Mouse (Mus musculus) liver, embryonic 14.5 days (tissue): ENCODE measurements around the gene Acsbg1. TPM values are rescaled to one million over a fixed set of nuclear protein-coding genes. Genes with fewer than 3 reads are reported as not detected.

Experiments
- ATAC-seq: fragments of 200-750 bp; cut with Nextera tagmentation; 2 replicates; pipeline ENCODE4 v1.8.0; 2017; ENCODE audit warnings: moderate number of reproducible peaks, mild to moderate bottlenecking, moderate library complexity; ENCODE audit not compliant: insufficient read depth
- DNase-seq, 3 experiments: peaks; one replicate each; pipeline ENCODE4 v3.0.0-alpha.2; 2012 to 2013; ENCODE audit warnings: low read depth in 3 of 3, low spot score in 3 of 3
- H3K27ac ChIP-seq: fragments of 300-500 bp; sonication (generic); 2 replicates; pipeline ENCODE4 v1.5.1; 2014; ENCODE audit warnings: moderate library complexity, mild to moderate bottlenecking, control low read depth, inconsistent platforms
- H3K27me3 ChIP-seq: fragments of 300-500 bp; sonication (generic); 2 replicates; pipeline ENCODE4 v1.6.1; 2014; ENCODE audit warnings: mild to moderate bottlenecking, low read length, moderate library complexity; ENCODE audit not compliant: control insufficient read depth, insufficient read depth
- H3K36me3 ChIP-seq: fragments of 300-500 bp; sonication (generic); replicated peaks from 2 replicates; pipeline ENCODE4 v1.6.1; 2014; ENCODE audit warnings: low read depth; ENCODE audit not compliant: control insufficient read depth, insufficient read depth
- H3K4me1 ChIP-seq, 2 experiments: fragments of 200-500 bp in 1 of 2; fragments of 300-500 bp in 1 of 2; sonication (generic) in 1 of 2; replicated peaks; 2 replicates each; pipeline ENCODE4 v1.6.1; 2012 to 2014; ENCODE audit warnings: antibody characterized with exemption in 1 of 2, inconsistent platforms in 1 of 2, low read length in 1 of 2; ENCODE audit not compliant: control insufficient read depth in 2 of 2, insufficient read depth in 2 of 2
- H3K4me2 ChIP-seq: fragments of 300-500 bp; sonication (generic); 2 replicates; pipeline ENCODE4 v1.6.1; 2014; ENCODE audit warnings: low read depth, mild to moderate bottlenecking, control low read depth, moderate library complexity
- H3K4me3 ChIP-seq, 2 experiments: fragments of 200-500 bp in 1 of 2; fragments of 300-500 bp in 1 of 2; sonication (generic) in 1 of 2; 2 replicates each; pipeline ENCODE4 v1.5.1; 2012 to 2014; ENCODE audit warnings: low read depth in 2 of 2, low read length in 2 of 2, mild to moderate bottlenecking in 2 of 2, control low read depth in 1 of 2, inconsistent platforms in 1 of 2, moderate library complexity in 1 of 2; ENCODE audit not compliant: insufficient read depth in 1 of 2
- H3K9ac ChIP-seq: fragments of 300-500 bp; sonication (generic); replicated peaks from 2 replicates; pipeline ENCODE4 v1.6.1; 2014; ENCODE audit warnings: mild to moderate bottlenecking, control low read depth, moderate library complexity
- H3K9me3 ChIP-seq: fragments of 300-500 bp; sonication (generic); 2 replicates; pipeline ENCODE4 v1.6.1; 2016; ENCODE audit warnings: low read length, mixed read lengths; ENCODE audit not compliant: control insufficient read depth
- CTCF ChIP-seq: IDR thresholded peaks from 2 replicates; pipeline ENCODE4 v1.5.1; 2016; ENCODE audit warnings: antibody characterized with exemption, low read depth, control low read depth
- EP300 ChIP-seq: IDR thresholded peaks from 2 replicates; pipeline ENCODE4 v1.6.1; 2016; ENCODE audit warnings: antibody characterized with exemption, low read depth
- WGBS: fragments of 180-500 bp; shearing (Covaris S2); extraction: QIAGEN DNeasy Blood & Tissue Kit; methylation state at CpG from one replicate; pipeline ENCODE4 v1.1.7; 2014; ENCODE audit not compliant: insufficient replicate concordance; 5-methylcytosine and 5-hydroxymethylcytosine counted together
- polyA plus RNA-seq, 2 experiments: library from polyadenylated mRNA; depleted of rRNA in 1 of 2; stranded (reverse) in 1 of 2; unstranded in 1 of 2; fragments of >200 nt; fragmentation: Nextera tagmentation in 1 of 2; extraction: Ambion mirVana in 1 of 2; gene quantifications; 2 replicates each; pipeline versions ENCODE4 v1.2.1 to v1.2.3; 2012 to 2014

Gene Acsbg1
- polyA plus RNA-seq, 2 experiments: 0.04 to 0.13 TPM

GRCm38 (mm10) chr9:54687246-54688236 is 25.9 kb upstream of the Acsbg1 start:
- no peak overlapping the region for H3K27ac ChIP-seq
- H3K27me3 ChIP-seq: no peaks in the 10 kb centered on the region; the same call in 1 of the 2 replicates
- 66% methylated on average over 14 of the region's 14 CpGs for whole genome bisulfite sequencing
- H3K36me3 ChIP-seq: no peaks in the 10 kb centered on the region
- no peak overlapping the region for H3K4me2 ChIP-seq
- no peak overlapping the region for H3K4me3 ChIP-seq
- H3K4me1 ChIP-seq: peaks cover 0 to 5% of the 10 kb centered on the region in 2 experiments; a peak in 2 of 4 replicates
- H3K9ac ChIP-seq: no peak overlapping the region
- no peak for DNase-seq
- TF ChIP-seq CTCF (no peak), EP300 (no peak)
- H3K9me3 ChIP-seq: no peaks in the 10 kb centered on the region
- ATAC-seq: no peak

GRCm38 (mm10) chr9:54683814-54684605 is 22.3 kb upstream of the Acsbg1 start:
- ATAC-seq (no peak), DNase-seq (no peak)
- H3K27me3 ChIP-seq: no peaks in the 10 kb centered on the region; the same call in 1 of the 2 replicates
- H3K4me1 ChIP-seq: no peaks in the 10 kb centered on the region
- no peak overlapping the region for H3K4me2 ChIP-seq
- 52% methylated on average over 7 of the region's 7 CpGs for WGBS
- TF ChIP-seq EP300 (no peak), CTCF (no peak)
- H3K27ac ChIP-seq: no peak overlapping the region
- no peak overlapping the region for H3K9ac ChIP-seq
- H3K9me3 ChIP-seq: no peaks in the 10 kb centered on the region
- no peaks in the 10 kb centered on the region for H3K36me3 ChIP-seq
- H3K4me3 ChIP-seq: no peak overlapping the region

DNA sequence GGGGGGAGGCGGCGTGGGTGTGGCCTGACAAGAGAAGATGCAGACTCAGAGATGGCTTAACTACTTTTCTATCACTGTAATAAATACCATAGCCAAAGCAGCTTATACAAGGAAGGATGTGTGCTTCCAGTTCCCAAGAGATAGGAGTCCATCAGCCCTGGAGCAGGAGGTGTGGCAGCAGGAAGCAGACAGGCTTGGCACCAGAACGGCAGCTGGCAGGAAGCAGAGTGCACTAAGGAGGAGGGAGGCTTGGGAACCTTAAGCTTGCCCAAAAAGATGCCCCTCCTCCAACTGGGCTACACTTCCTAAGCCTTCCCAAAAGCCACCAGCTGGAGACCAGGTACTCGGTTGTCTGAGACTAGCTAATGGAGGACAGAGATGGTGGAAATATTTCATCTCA is 21.2 kb upstream of the Acsbg1 start:
- Histone ChIP-seq H3K4me1 (no peaks in the 10 kb centered on the region), H3K4me3 (no peak overlapping the region), H3K27me3 (no peaks in the 10 kb centered on the region), H3K36me3 (no peaks in the 10 kb centered on the region), H3K9ac (no peak overlapping the region), H3K27ac (no peak overlapping the region), H3K4me2 (no peak overlapping the region), H3K9me3 (no peaks in the 10 kb centered on the region)
- DNase-seq: no peak
- WGBS: 54% methylated on average over 2 of the region's 4 CpGs
- TF ChIP-seq EP300 (no peak), CTCF (no peak)
- no peak for ATAC-seq

DNA sequence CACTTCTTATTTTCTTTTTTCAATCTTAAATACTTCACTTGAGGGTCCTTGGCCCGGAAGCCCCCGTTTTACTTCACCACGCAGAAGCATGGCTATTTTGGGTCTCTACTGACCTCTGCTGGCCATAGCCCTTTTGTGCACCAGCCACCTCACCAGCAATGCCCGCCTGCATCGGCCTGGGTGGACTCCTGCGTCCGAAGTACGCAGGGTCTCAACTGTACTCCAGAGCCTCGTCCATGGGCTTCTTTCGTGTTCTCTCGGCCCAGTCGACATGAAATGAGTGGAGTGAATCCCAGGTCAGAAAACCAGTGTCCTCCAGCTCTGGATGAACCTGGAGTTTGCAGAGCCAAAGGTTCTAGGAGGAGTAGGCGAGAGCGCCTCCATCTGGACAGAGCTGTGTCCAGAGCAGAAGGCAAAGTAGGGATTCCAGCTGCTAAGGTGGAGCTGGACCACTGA is 14.9 kb upstream of the Acsbg1 start:
- Histone ChIP-seq H3K9me3 (no peaks in the 10 kb centered on the region), H3K27me3 (no peaks in the 10 kb centered on the region), H3K36me3 (no peaks in the 10 kb centered on the region), H3K9ac (no peak overlapping the region), H3K4me1 (0 out of 4 replicates have a peak, but pooled peaks cover 0 to 4% of the 10 kb centered on the region in 2 experiments), H3K4me3 (peak overlapping the region; percentile 23 to 58), H3K4me2 (peak overlapping the region; percentile 58), H3K27ac (no peak overlapping the region)
- WGBS: 1% methylated on average over 14 of the region's 14 CpGs
- TF ChIP-seq CTCF (peak; percentile 89), EP300 (no peak)
- peak in 2 of 3 experiments; percentile 27 to 35 for DNase-seq
- ATAC-seq: peak; percentile 61; the same call in 1 of the 2 replicates
